Mouse (Mus musculus): ENCODE data around the gene Fzd7.

DNA sequence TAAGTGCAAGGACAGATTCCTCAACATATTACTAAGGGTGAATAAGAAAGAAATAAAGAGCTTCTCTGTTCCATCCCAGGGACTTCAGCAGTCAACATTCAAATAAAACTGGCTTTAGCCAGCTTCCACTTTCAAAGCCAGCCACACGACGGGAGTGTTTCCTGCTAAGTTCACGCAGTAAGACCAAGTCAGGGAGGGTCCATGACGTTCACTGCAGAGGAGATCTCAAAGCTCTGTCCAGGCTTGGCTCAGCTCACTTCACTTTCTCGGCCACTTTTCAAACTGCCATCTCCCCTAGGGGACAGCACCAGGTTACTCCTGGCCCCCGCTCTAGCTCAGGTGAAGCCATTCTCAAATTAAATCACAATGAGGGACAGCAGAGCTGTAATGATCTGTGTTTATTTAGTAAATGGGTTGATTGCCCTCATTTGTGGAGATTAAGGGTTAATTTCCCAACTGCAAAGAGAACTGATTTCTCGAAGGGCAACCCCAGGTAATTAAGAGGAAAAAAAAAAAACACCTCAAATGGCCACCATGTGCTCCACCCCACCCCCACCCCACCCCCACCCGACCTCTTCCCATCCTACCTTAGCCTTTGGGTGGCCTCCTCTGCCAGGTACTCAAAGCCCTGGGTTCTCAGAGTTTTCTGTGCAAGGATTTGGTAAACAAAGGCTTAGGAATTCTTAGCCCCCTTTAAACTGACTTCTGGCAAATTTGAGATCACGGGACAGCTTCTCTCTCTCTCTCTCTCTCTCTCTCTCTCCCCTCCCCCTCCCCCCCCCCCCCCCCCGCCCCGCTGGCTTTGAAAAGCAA, 9.7 kb upstream of the Fzd7 start:
- TF ChIP-seq POLR2A (IDR thresholded peaks at IDR 0.05; ENCODE audit: low read depth, low read length) (no peak), CTCF (conservative IDR thresholded peaks at IDR 0.05; ENCODE audit: insufficient read depth, insufficient read length, low read depth, low read length) (no peak)
